Mouse (Mus musculus): ENCODE results near the gene Kif6. TPM values are rescaled to one million over a fixed set of nuclear protein-coding genes. Genes with fewer than 3 reads are reported as not detected.

Kif6 gene
- total and polyA plus RNA-seq, 3 experiments = 2.1 to 2.6 (median 2.3) TPM

- H3K79me2 ChIP-seq (replicated peaks; ENCODE audit: control insufficient read depth, insufficient read depth, low read length) = no peaks in the 10 kb centered on the region
- no peaks in the 10 kb centered on the region for H3K36me3 ChIP-seq (ENCODE audit: control insufficient read depth, insufficient read depth, low read length)
- no peak for TF ChIP-seq POLR2A (IDR thresholded peaks at IDR 0.05; ENCODE audit: insufficient read depth, low read depth, low read length)
- no peak for TF ChIP-seq EP300 (IDR thresholded peaks at IDR 0.05; ENCODE audit: insufficient read depth, low read depth, low read length)
- TF ChIP-seq CTCF (IDR thresholded peaks at IDR 0.05) = no peak
- H3K9ac ChIP-seq (ENCODE audit: low read depth, low read length) = no peak overlapping the region
- no peaks in the 10 kb centered on the region for H3K27me3 ChIP-seq (ENCODE audit: control insufficient read depth, insufficient read depth, low read length)
- DNase-seq = no peak
- no peak overlapping the region for H3K4me3 ChIP-seq
- intact Hi-C loops (cut with DNase I) = no loop called here
- 66% methylated on average over 6 of the region's 6 CpGs for WGBS
- H3K27ac ChIP-seq = no peak overlapping the region
- H3K4me1 ChIP-seq (ENCODE audit: control insufficient read depth, insufficient read depth, low read length) = no peaks in the 10 kb centered on the region
Observed at GRCm38 (mm10) chr17:49764963-49765362, 150.0 kb downstream of the Kif6 start.

DNA sequence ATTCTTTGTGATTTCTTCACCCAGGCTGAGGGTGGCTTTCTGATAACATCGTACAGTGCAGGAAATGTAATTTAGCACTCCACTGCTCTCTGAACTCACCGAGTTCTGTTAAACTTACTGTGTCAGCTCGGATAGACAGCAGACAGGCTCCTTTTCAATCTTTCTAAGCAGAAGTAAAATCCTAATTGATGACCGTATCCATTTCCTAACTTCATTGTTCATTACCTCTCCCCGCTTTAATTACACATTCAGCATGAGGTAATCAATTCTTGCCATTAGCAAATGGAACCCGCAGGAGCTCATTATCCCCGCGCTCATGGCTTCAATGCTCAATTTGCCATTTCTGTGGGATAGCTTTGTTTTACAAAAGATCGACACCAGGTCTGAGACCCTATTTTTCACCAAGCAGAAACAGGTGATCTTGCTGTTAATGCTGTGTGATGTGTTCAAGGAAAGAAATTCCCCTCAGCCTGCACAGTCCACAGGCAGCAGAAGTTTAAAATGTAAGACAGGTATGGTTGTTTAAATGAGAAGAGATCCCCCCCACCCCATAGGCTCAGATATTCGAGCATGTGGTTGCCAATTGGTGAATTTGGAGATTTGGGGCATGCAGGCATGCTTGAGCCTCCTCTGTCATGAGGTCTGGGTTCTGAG is 152.9 kb downstream of the Kif6 start:
- no peak overlapping the region for H3K27ac ChIP-seq
- no peak overlapping the region for H3K9ac ChIP-seq (ENCODE audit: low read depth, low read length)
- H3K4me3 ChIP-seq = no peak overlapping the region
- H3K79me2 ChIP-seq (replicated peaks; ENCODE audit: control insufficient read depth, insufficient read depth, low read length) = no peaks in the 10 kb centered on the region
- H3K27me3 ChIP-seq (ENCODE audit: control insufficient read depth, insufficient read depth, low read length) = no peaks in the 10 kb centered on the region
- no peak for DNase-seq
- no peaks in the 10 kb centered on the region for H3K4me1 ChIP-seq (ENCODE audit: control insufficient read depth, insufficient read depth, low read length)
- no peaks in the 10 kb centered on the region for H3K36me3 ChIP-seq (ENCODE audit: control insufficient read depth, insufficient read depth, low read length)
- TF ChIP-seq EP300 (IDR thresholded peaks at IDR 0.05; ENCODE audit: insufficient read depth, low read depth, low read length) = no peak
- TF ChIP-seq CTCF (IDR thresholded peaks at IDR 0.05) = no peak
- TF ChIP-seq POLR2A (IDR thresholded peaks at IDR 0.05; ENCODE audit: insufficient read depth, low read depth, low read length) = no peak
- intact Hi-C loops (cut with DNase I) = no loop called here
- WGBS = 58% methylated on average over 10 of the region's 10 CpGs

DNA sequence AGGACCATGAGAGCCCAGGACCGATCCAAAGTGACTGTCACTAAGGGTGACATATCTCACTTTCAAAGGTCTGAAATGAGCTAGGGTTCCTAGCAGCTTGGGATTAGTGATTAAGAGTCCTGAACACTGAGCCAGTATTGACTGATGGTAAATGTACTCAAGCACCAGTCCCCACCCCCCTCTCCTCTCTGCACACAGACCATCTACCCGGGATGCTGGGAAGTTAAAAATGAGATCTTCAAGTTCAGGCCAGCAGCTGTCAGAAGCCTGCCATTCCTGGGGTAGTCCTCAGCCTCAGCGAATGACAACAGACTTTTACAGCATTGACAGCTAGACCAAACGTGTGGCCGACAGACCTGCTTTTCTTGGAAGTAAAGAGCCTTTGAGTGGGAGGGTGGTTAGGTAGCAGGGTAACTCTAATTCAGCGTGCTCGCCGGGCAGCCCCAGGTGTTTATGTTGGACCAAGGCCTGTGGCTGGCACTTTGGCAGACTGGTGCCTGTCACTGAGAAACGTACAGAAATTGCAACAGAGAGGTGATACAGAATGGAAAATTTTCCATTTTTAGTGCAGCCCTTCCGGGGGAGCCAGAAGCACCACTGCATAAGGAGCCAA is 156.9 kb downstream of the Kif6 start:
- WGBS = 19% methylated on average over 10 of the region's 10 CpGs
- Histone ChIP-seq H3K27me3 (ENCODE audit: control insufficient read depth, insufficient read depth, low read length) (no peaks in the 10 kb centered on the region), H3K4me3 (no peak overlapping the region), H3K79me2 (replicated peaks; ENCODE audit: control insufficient read depth, insufficient read depth, low read length) (no peaks in the 10 kb centered on the region), H3K4me1 (ENCODE audit: control insufficient read depth, insufficient read depth, low read length) (no peaks in the 10 kb centered on the region), H3K9ac (ENCODE audit: low read depth, low read length) (no peak overlapping the region), H3K27ac (no peak overlapping the region), H3K36me3 (ENCODE audit: control insufficient read depth, insufficient read depth, low read length) (no peaks in the 10 kb centered on the region)
- DNase-seq = no peak
- TF ChIP-seq CTCF (IDR thresholded peaks at IDR 0.05) = no peak
- TF ChIP-seq EP300 (IDR thresholded peaks at IDR 0.05; ENCODE audit: insufficient read depth, low read depth, low read length) = no peak
- TF ChIP-seq POLR2A (IDR thresholded peaks at IDR 0.05; ENCODE audit: insufficient read depth, low read depth, low read length) = no peak
- intact Hi-C loops (cut with DNase I) = no loop called here

- H3K9ac ChIP-seq (ENCODE audit: low read depth, low read length) = no peak overlapping the region
- H3K4me3 ChIP-seq = no peak overlapping the region
- no peaks in the 10 kb centered on the region for H3K27me3 ChIP-seq (ENCODE audit: control insufficient read depth, insufficient read depth, low read length)
- TF ChIP-seq POLR2A (IDR thresholded peaks at IDR 0.05; ENCODE audit: insufficient read depth, low read depth, low read length) (no peak), EP300 (IDR thresholded peaks at IDR 0.05; ENCODE audit: insufficient read depth, low read depth, low read length) (no peak), CTCF (IDR thresholded peaks at IDR 0.05) (no peak)
- WGBS = 67% methylated on average over 13 of the region's 13 CpGs
- no peaks in the 10 kb centered on the region for H3K4me1 ChIP-seq (ENCODE audit: control insufficient read depth, insufficient read depth, low read length)
- H3K79me2 ChIP-seq (replicated peaks; ENCODE audit: control insufficient read depth, insufficient read depth, low read length) = no peaks in the 10 kb centered on the region
- DNase-seq = no peak
- intact Hi-C loops (cut with DNase I) = loop anchor here (5.0 kb wide), 1 partner anchor 105 kb away; no protein-coding TSS in a partner anchor
- H3K27ac ChIP-seq = no peak overlapping the region
- H3K36me3 ChIP-seq (ENCODE audit: control insufficient read depth, insufficient read depth, low read length) = no peaks in the 10 kb centered on the region
Observed at GRCm38 (mm10) chr17:49777115-49777839, 162.3 kb downstream of the Kif6 start.

- Histone ChIP-seq H3K36me3 (ENCODE audit: control insufficient read depth, insufficient read depth, low read length) (no peaks in the 10 kb centered on the region), H3K9ac (ENCODE audit: low read depth, low read length) (no peak overlapping the region), H3K27ac (no peak overlapping the region), H3K27me3 (ENCODE audit: control insufficient read depth, insufficient read depth, low read length) (no peaks in the 10 kb centered on the region), H3K4me3 (no peak overlapping the region), H3K4me1 (ENCODE audit: control insufficient read depth, insufficient read depth, low read length) (no peaks in the 10 kb centered on the region), H3K79me2 (replicated peaks; ENCODE audit: control insufficient read depth, insufficient read depth, low read length) (no peaks in the 10 kb centered on the region)
- no peak for TF ChIP-seq EP300 (IDR thresholded peaks at IDR 0.05; ENCODE audit: insufficient read depth, low read depth, low read length)
- TF ChIP-seq POLR2A (IDR thresholded peaks at IDR 0.05; ENCODE audit: insufficient read depth, low read depth, low read length) = no peak
- no peak for TF ChIP-seq CTCF (IDR thresholded peaks at IDR 0.05)
- intact Hi-C loops (cut with DNase I) = loop anchor here (5.0 kb wide), 1 partner anchor 107 kb away; no protein-coding TSS in a partner anchor
- 86% methylated on average over 4 of the region's 4 CpGs for WGBS
- no peak for DNase-seq
Observed at GRCm38 (mm10) chr17:49779066-49779465, 164.1 kb downstream of the Kif6 start.

Measured in heart, adult 2 months (tissue).